Mouse (Mus musculus): ENCODE results near the gene Odf3l1. TPM values are rescaled to one million over a fixed set of nuclear protein-coding genes. Genes with fewer than 3 reads are reported as not detected.
"Not testable (repeated sequence)": the region's sequence is repeated elsewhere in the genome, so short reads cannot be mapped to it uniquely, and the experiment has no call there.

The Odf3l1 gene
- total and polyA plus RNA-seq, 3 experiments = not detected

- in situ Hi-C loops (cut with MboI; ENCODE audit: low pct_ligation_motif_present, low pct_unique_long_range_greater_than_20kb, low sequenced_read_pairs) (no loop called here), dilution Hi-C loops (cut with MboI; ENCODE audit: extremely low pct_ligation_motif_present, extremely low pct_unique_long_range_greater_than_20kb, low sequenced_read_pairs) (no loop called here)
- H3K4me2 ChIP-seq (ENCODE audit: insufficient read depth, low read depth, poor library complexity, severe bottlenecking) = no peak overlapping the region
- H3K27me3 ChIP-seq (replicated peaks) = no peaks in the 10 kb centered on the region
- no peak overlapping the region for H3K9ac ChIP-seq (ENCODE audit: insufficient read depth, low read depth)
- H3K79me2 ChIP-seq (replicated peaks; ENCODE audit: control insufficient read depth, extremely low read depth, insufficient read depth, poor library complexity, severe bottlenecking) = no peaks in the 10 kb centered on the region
- no peak overlapping the region for H3K4me3 ChIP-seq (replicated peaks in 1 of 3; ENCODE audit: low read depth in 2 of 3, low read length in 2 of 3, poor library complexity in 1 of 3)
- H3K36me3 ChIP-seq (replicated peaks in 1 of 2; ENCODE audit: control insufficient read depth in 1 of 2, insufficient read depth in 1 of 2, low read length in 1 of 2) = peaks cover 2 to 8% of the 10 kb centered on the region in 2 experiments
- no peak overlapping the region for H3K27ac ChIP-seq (ENCODE audit: insufficient read depth, low read depth)
- H3K4me1 ChIP-seq (ENCODE audit: control insufficient read depth in 1 of 2, insufficient read depth in 2 of 2) = peaks cover 9 to 38% of the 10 kb centered on the region in 2 experiments
- TF ChIP-seq RCOR1 (conservative IDR thresholded peaks at IDR 0.05; ENCODE audit: low read depth, low read length) = no peak
- TF ChIP-seq POLR2A (IDR thresholded peaks at IDR 0.05; ENCODE audit: low read depth, low read length) = no peak
- no peak for TF ChIP-seq NRF1 (IDR thresholded peaks at IDR 0.05; ENCODE audit: low read depth, low read length)
- no peak for TF ChIP-seq GABPA (IDR thresholded peaks at IDR 0.05; ENCODE audit: insufficient replicate concordance, low read depth, low read length)
- no peaks in the 10 kb centered on the region for H3K9me3 ChIP-seq (replicated peaks; ENCODE audit: low read length)
- DNase-seq (ENCODE audit: extremely low read depth) = no peak
Observed at GRCm38 (mm10) chr9:56911017-56911416, 46.5 kb upstream of the Odf3l1 start.

GRCm38 (mm10) chr9:56909991-56910390 is 45.5 kb upstream of the Odf3l1 start:
- peaks cover 9 to 31% of the 10 kb centered on the region in 2 experiments for H3K4me1 ChIP-seq (ENCODE audit: control insufficient read depth in 1 of 2, insufficient read depth in 2 of 2)
- H3K36me3 ChIP-seq (replicated peaks in 1 of 2; ENCODE audit: control insufficient read depth in 1 of 2, insufficient read depth in 1 of 2, low read length in 1 of 2); dilution Hi-C loops (cut with MboI; ENCODE audit: extremely low pct_ligation_motif_present, extremely low pct_unique_long_range_greater_than_20kb, low sequenced_read_pairs); H3K9me3 ChIP-seq (replicated peaks; ENCODE audit: low read length); H3K27me3 ChIP-seq (replicated peaks); H3K4me2 ChIP-seq (ENCODE audit: insufficient read depth, low read depth, poor library complexity, severe bottlenecking); H3K79me2 ChIP-seq (replicated peaks; ENCODE audit: control insufficient read depth, extremely low read depth, insufficient read depth, poor library complexity, severe bottlenecking); DNase-seq (ENCODE audit: extremely low read depth); in situ Hi-C loops (cut with MboI; ENCODE audit: low pct_ligation_motif_present, low pct_unique_long_range_greater_than_20kb, low sequenced_read_pairs); H3K27ac ChIP-seq (ENCODE audit: insufficient read depth, low read depth); H3K9ac ChIP-seq (ENCODE audit: insufficient read depth, low read depth); H3K4me3 ChIP-seq (replicated peaks in 1 of 3; ENCODE audit: low read depth in 2 of 3, low read length in 2 of 3, poor library complexity in 1 of 3): not testable (repeated sequence)

- no peak overlapping the region for H3K4me3 ChIP-seq (replicated peaks in 1 of 3; ENCODE audit: low read depth in 2 of 3, low read length in 2 of 3, poor library complexity in 1 of 3)
- H3K9me3 ChIP-seq (replicated peaks; ENCODE audit: low read length) = no peaks in the 10 kb centered on the region
- no peaks in the 10 kb centered on the region for H3K79me2 ChIP-seq (replicated peaks; ENCODE audit: control insufficient read depth, extremely low read depth, insufficient read depth, poor library complexity, severe bottlenecking)
- H3K4me2 ChIP-seq (ENCODE audit: insufficient read depth, low read depth, poor library complexity, severe bottlenecking) = no peak overlapping the region
- in situ Hi-C loops (cut with MboI; ENCODE audit: low pct_ligation_motif_present, low pct_unique_long_range_greater_than_20kb, low sequenced_read_pairs) = no loop called here
- H3K9ac ChIP-seq (ENCODE audit: insufficient read depth, low read depth) = no peak overlapping the region
- H3K27ac ChIP-seq (ENCODE audit: insufficient read depth, low read depth) = no peak overlapping the region
- no peaks in the 10 kb centered on the region for H3K27me3 ChIP-seq (replicated peaks)
- DNase-seq (ENCODE audit: extremely low read depth) = no peak
- dilution Hi-C loops (cut with MboI; ENCODE audit: extremely low pct_ligation_motif_present, extremely low pct_unique_long_range_greater_than_20kb, low sequenced_read_pairs) = no loop called here
- TF ChIP-seq TBP (conservative IDR thresholded peaks at IDR 0.05; ENCODE audit: low read depth, low read length) (no peak), USF2 (conservative IDR thresholded peaks at IDR 0.05; ENCODE audit: low read depth, low read length) (no peak), POLR2AphosphoS2 (IDR thresholded peaks at IDR 0.05; ENCODE audit: low read depth, low read length) (no peak), JUN (IDR thresholded peaks at IDR 0.05; ENCODE audit: insufficient read depth, low read depth, low read length) (no peak), RCOR1 (conservative IDR thresholded peaks at IDR 0.05; ENCODE audit: low read depth, low read length) (no peak), SMC3 (IDR thresholded peaks at IDR 0.05; ENCODE audit: low read depth, low read length) (no peak), NRF1 (IDR thresholded peaks at IDR 0.05; ENCODE audit: low read depth, low read length) (no peak), CTCF (conservative IDR thresholded peaks at IDR 0.05 in 1 of 2, IDR thresholded peaks at IDR 0.05 in 1 of 2; ENCODE audit: low read depth in 2 of 2, low read length in 2 of 2) (no peak), ETS1 (conservative IDR thresholded peaks at IDR 0.05; ENCODE audit: low read depth, low read length) (no peak), CHD1 (IDR thresholded peaks at IDR 0.05; ENCODE audit: low read depth, low read length) (no peak), GABPA (IDR thresholded peaks at IDR 0.05; ENCODE audit: insufficient replicate concordance, low read depth, low read length) (no peak), MEF2A (IDR thresholded peaks at IDR 0.05; ENCODE audit: borderline replicate concordance, low read depth, low read length) (no peak), SIN3A (IDR thresholded peaks at IDR 0.05; ENCODE audit: low read length) (no peak), ELF1 (IDR thresholded peaks at IDR 0.05; ENCODE audit: low read depth, low read length) (no peak), KAT2A (IDR thresholded peaks at IDR 0.05; ENCODE audit: insufficient replicate concordance, low read length) (no peak)
- H3K36me3 ChIP-seq (replicated peaks in 1 of 2; ENCODE audit: control insufficient read depth in 1 of 2, insufficient read depth in 1 of 2, low read length in 1 of 2) = no peaks in the 10 kb centered on the region
- H3K4me1 ChIP-seq (ENCODE audit: control insufficient read depth in 1 of 2, insufficient read depth in 2 of 2) = peaks cover 9 to 30% of the 10 kb centered on the region in 2 experiments
Observed at GRCm38 (mm10) chr9:56907549-56907948, 43.1 kb upstream of the Odf3l1 start.

Measured in CH12.LX (cell line).